Mouse (Mus musculus): Measurements from ENCODE around the gene Bsn. TPM values are rescaled to one million over a fixed set of nuclear protein-coding genes. Genes with fewer than 3 reads are reported as not detected.
"Not testable (repeated sequence)": the region's sequence is repeated elsewhere in the genome, so short reads cannot be mapped to it uniquely, and the experiment has no call there.

The Bsn gene
- total RNA-seq, 2 experiments from 2014 or later = 216 to 234 TPM

DNA sequence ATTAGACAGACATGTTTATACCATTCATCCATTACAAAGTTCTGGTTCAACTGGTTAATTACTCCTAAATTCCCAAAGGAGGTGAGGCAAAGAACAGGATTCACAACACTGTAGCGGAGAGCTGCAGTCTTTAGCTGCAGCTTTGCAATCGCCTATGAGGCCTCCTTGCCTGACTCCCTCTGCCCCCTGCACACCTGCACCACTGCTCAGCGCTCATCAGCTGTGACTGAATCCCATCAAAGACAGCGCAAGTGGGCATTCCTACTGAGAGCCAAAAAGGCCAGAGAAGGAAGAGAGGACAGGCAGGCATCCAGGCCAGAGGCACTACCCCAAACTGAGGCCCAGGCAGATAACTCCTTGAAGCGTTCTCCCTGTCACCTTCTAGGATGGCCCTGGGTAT is 42.6 kb downstream of the Bsn start:
- no peak for DNase-seq

DNA sequence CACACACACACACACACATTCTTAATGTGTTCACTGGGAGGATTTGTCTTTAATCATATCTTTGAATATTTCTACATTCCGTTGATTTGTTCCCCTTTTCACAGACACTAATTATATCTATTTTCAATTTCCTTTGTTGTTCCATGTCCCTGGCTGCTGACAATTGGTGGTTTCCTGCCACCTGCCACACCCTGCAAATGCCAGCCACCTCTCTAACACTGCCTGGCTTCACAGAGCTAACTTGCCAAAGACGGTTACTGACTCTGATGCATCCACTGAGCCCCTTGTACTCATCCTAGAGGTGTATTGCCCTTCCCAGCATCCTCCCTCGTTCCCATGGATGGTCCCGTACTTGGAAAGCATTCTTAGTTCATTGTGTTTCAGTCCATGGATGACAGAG is 43.7 kb downstream of the Bsn start:
- no peak for DNase-seq

DNA sequence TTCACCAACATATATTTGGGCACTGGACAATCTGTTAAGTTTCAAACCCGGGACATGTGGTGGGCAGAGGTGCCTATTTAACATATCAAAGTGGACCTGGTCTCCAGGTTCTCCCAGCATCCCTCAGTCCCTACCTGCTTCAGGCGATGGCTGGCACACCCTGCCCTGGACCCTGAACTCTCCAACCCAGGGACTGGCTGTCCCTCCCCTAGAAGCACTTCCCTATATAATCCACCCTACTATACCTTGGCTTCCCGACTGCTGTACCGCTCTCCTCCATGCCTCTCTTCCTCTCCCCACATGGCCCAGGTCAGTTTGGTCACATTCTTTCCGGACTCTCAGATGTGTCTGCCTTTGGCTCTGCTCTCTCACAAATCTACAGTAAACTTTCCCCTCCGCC is 44.4 kb downstream of the Bsn start:
- DNase-seq = no peak

DNA sequence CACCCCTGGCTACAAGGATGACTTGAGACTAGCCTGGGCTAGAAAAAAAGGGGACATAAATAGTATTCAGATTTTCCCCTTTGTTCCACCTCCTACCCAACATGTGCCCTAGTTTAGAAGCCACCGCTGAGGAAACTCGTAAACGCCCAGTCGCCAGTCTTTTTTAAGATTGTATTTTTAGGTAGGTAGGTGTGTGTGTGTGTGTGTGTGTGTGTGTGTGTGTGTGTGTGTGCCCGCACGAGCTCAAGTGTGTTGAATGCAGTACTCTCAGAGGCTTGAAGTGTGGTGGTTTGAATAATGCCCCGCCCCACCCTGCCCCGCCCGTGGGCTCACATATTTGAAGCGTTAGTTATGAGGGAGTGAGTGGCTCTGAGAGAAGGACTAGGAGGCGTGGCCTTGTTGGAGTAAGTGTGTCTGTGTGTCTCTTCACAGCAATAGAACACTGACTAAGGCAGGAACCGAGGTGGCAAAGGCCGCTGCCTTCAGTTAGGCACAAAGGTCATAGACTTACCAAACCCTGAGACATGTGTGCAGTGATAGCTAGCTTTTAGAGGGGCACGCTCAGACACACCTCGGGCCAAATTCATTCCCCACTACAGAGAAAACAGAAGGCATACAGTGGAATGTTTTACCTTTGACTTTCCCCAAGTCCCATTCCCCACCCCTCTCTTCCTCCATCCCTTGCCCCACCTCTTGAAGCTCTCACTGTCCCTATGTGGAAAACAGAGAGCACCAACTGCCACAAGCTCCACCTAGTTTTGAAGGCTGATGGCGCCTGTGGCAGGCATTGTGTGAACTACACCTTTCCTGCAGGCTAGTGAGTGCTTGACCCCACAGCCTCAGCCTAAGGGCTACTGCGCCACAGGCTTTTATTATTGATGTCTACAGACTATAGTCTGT is 45.6 kb downstream of the Bsn start:
- no peak for DNase-seq

DNA sequence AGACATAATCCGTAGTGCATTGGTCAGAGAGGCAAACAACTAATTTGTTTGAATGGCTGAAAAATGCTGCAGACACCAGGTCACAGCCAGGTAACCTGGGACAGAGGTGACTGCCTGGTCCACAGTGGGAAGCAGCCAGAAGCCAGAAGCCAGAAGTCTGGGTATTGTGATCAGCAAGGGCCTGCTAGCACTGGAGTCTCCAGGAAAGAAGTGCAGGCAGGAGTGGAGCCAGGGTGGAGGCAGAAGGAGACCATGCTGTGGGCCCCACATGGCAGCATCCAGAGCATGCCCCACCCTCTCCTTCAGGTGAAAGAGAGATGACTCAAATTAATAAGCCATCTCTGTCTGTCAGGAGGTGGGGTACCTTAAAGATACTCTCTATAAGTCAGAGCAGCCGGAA is 46.7 kb downstream of the Bsn start:
- no peak for DNase-seq

DNA sequence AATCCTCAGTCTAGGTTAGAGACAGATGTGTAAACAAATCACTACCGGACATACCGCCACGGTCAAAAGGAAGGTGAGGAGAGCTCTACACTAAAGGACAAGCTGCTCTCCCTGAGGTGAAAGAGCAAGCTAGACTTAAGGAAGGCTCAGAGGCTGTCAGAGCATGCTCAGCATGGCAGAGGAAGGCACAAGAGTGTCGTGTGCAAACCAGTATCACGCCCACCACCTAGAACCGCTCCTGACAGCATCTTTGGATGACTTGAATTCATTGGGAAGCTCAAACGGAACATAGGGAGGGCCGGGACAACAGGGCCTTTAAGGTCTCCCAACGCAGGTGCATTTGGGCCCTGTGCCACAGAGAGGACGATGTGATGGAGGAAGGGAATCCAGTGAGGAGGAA is 48.8 kb downstream of the Bsn start:
- DNase-seq = no peak

DNA sequence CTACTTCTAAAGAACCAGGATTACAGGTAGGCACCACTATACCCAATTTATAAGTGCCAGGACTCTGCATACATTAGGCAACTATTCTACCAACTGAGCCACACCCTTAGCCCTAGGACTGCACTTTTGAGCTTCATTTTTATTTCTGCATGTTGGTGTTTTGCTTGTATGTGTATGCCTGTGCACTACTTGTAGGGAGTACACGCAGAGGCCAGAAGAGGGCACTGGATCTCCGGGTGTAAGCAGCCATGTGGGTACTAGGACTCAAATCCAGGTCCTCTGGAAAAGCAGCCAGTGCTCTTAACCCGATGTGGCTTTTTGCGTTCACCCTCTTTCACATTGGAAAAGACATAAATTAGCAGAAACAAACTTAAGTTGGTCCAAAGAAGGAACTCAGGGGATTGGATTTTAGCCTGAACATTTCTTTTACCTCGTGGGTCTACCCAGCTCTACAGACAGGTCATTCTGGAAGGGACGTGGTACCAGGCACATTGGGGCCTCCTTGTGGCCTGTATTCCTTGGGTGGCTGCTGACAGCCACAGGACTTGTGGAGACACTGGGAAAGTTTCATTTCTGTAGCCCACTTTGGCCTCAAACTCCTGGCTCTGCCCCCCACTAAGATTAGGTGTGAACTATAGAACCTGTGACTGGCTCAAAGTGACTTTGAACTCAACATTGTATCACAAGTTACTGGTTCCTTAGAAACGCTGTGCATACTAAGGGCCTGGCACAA is 50.1 kb downstream of the Bsn start:
- no peak for DNase-seq

DNA sequence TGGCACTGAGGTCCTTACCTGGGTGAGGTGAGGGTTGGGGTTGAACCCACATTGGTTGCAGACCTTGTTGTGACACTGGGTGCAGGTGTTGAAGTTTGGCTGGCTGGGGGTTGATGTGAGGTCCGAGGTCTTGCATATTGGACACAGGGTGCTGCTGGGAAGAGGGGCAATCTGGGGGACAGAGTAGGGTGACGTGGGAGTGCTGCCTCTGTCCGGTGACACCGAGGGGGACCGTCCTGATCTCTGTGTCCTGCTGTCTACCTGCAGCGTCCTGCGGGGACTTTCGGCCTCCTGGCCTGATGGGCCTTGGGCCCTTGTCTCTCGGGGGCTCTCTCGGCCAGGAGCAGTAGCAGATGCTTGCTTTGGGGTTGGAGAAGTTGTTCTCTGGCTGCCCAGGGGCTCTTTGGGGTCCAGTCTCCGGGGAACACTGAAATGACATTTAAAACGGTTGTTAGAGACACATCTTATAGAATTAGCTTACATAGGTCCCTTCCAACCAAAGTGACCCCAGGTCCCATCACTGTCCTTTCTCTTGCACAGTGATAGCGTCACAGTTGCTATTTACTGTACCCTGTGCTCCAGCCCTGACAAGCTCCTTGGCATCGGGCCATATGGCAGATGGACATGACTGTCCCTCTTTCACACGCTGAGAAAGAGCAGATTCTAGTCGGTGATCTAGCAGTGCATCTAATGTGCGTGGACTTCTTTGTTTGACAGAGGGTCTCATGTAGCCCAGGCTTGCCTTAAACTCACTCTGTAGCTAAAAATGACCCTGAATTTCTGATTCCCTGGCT is 50.8 kb downstream of the Bsn start:
- DNase-seq = no peak

DNA sequence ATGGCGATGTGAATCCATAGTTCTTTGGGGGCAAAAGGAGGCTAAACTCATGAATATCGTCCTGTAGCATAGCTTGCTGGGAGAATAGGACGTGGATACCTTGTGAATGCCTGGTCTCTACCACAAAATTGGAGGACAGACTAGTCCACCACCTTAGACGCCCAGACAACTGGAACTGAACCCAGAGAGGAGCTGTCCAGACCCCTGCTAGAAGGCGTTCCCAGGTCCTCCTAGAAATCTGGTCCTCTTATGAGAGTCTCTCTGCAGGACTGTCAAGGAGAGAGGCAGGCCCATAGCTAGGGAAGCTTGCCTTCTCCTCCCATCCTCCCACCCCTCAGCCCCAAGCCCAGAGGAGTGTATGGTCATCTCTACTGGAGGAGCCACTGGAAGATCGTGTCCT is 52.1 kb downstream of the Bsn start:
- no peak for DNase-seq

DNA sequence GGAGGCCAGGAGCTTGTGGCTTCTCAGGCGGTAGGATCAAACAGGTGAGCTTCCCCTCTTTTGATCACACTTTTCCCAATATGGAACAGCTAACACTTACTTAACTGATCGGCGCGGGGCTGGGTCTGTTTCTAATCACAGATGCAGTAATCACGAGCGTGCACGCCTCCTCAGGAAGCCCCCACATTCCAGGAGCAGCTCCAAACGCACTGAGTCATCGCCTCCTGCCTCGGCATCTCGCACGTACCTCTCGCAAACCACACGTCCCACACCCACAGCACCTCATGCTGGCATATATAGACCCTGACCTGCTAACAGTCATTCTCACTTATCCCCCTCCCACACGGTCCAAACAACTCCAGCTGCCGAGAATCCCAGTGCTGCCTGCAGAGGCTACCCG is 52.7 kb downstream of the Bsn start:
- DNase-seq = peak; percentile 83 to 86

DNA sequence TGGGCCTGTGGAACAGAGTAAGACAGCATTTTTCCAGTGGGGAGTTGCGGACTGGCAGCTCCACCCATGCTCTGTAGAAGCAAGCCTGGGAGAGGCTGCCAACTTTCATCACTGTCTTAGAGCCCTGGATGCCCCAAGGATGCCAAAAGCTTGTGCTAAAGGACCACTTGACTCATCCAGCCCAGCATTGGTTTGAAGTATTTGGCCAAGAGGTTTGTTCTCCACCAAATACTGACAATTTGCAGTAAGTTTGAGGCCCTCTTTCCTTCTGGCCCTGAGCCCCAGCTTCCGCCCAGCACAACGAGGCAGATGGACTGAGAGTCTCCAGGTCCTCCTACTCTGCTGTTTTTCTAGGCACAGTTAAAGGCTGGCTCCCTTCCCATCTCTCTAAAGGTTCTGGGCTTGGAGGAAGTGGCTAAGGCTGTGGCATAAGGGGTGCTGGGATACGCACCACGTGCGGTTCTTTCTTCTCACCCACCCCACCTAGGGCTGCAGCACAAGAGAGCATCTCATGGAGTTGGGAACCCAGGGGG is 53.2 kb downstream of the Bsn start:
- DNase-seq = no peak

DNA sequence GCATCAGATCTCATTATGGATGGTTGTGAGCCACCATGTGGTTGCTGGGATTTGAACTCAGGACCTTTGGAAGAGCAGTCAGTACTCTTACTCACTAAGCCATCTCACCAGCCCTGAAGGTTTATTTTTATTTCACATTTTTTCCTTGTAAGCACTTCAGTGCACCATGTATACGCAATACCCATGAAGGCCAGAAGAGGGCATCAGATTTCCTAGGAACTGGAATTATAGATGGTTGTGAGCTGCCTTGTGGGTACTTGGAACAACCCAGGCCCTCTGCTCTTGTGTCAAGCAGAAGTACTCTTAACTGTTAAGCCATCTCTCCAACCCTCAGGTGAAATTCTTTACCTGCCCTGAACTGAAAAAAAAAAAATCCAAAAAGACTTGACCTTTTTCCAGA is 54.0 kb downstream of the Bsn start:
- no peak for DNase-seq

DNA sequence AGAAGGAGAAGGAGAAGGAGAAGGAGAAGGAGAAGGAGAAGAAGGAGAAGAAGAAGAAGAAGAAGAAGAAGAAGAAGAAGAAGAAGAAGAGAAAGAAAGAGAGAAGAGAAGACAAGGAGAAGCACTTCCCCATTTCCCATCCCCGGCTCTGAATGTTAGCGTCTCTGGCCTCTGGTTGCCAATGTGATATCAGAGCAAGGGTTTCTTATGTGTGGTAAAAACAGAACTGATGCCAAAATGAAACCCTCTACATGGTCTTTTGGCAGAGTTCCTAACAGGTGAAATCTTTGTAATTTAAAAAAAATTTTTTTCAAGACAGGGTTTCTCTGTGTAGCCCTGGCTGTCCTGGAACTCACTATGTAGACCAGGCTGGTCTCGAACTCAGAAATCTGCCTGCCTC is 54.5 kb downstream of the Bsn start:
- DNase-seq = not testable (repeated sequence)

DNA sequence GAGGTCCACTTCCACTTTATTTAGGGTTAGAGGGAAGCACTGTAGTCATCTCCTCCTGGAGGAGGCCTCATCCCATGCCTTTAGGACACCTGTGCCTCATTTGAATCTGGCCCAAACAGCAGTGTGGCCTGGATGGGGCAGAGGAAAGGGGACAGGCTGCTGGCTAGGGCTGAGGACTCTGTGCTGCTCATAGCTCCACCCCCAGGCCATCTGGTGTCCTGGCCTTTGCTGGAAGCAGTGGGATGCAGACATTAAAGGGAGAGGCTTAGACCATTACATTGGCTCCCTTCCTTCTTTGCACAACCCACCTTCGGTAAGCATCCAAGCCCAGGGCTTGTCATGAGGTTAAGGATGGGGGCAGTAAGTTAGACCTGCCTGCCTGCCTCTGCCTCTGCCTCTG is 56.7 kb downstream of the Bsn start:
- no peak for DNase-seq

DNA sequence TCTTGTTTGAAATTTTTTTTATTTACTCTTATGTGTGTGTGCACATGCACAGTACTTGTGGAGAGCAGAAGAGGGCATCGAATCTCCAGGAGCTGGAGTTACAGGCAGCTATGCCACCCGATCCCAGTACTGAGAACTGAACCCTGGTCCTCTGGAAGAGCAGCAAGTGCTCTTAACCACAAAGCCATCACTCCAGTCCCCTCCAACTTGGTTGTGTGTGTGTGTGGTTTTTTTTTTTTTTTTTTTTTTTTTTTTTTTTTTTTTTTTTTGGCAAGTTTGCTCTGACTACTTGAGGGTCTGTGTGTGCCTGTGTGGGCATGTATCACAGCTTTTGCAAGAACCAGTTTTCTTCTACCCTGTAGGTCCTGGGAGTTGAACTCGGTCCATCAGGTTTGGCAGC is 57.8 kb downstream of the Bsn start:
- no peak for DNase-seq

DNA sequence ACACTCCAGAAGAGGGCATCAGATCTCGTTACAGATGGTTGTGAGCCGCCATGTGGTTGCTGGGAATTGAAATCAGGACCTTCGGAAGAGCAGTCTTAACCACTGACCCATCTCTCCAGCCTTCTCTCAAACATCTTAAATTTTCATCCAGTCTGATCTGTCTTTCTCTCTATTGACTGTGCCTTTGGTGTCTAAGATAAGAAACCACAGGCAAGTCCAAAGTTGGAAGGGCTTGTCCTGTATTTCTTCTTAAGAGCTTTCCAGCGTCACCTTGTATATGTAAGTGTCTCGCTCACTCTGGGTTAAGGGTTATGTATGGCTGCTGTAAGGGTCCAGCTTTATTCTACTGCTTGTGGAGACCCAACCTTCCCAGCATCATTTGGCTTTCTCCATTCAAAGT is 58.7 kb downstream of the Bsn start:
- DNase-seq = no peak

DNA sequence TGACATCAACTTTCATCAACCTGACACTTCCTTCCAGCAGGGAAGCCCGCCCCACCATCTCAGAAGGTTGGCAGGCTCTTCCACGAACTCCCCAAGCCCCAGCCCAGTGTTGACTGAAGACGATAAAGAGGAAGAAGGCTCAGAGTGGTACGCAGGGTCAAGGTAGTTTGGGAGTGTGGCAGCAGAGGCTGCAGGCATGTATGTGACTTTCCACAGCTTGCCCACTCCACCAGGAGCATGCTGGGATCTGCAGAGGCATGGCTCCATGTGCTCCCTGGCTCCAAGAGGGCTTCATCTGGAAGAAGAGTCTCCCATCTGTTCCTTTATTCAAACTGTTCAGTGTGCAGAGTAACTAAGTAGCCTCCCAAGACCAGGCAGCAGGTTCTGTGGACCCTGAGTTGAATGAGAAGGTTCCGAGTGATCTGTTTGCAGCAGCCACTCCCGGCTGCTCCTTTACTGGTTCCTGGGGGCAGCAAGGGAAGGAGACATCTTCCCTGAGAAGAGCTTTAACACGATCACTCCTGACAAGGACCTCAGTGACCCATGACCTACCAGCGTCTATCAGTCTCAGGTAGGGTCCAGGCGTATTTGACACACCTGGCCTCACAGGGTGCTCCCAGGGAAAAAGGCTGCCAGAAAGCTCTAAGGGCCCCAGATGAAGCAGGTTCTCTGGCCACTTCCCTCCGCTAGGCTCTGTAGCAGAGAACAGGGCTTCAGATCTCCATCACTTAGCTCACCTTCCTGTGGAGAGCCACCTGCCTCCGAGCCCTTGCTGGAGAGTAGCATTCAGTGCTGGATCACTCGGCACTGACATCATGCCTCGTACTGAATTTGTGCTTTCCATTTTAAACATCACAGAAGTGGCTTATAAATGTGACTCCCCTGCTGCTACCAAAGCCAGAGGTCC is 60.9 kb downstream of the Bsn start:
- DNase-seq = no peak

DNA sequence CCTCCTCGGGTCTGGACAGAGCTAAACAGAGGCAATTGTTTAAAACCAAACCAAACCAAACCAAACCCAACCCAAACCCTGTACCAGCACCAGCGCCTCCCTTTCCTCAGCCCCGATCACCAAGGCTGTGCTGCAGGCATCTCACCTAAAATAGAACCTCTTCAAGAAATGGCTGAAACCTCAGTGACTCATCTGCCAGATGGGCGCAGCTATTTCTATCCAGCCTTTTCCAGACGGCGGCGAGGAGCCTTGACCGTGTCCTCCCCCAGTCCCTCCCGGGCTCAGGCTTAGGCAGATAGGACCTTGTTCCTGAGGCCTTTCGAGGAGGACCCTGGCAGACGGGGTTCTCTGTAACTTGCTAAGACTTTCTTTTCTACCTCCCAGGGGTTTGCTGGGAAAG is 61.9 kb downstream of the Bsn start:
- DNase-seq = no peak

DNA sequence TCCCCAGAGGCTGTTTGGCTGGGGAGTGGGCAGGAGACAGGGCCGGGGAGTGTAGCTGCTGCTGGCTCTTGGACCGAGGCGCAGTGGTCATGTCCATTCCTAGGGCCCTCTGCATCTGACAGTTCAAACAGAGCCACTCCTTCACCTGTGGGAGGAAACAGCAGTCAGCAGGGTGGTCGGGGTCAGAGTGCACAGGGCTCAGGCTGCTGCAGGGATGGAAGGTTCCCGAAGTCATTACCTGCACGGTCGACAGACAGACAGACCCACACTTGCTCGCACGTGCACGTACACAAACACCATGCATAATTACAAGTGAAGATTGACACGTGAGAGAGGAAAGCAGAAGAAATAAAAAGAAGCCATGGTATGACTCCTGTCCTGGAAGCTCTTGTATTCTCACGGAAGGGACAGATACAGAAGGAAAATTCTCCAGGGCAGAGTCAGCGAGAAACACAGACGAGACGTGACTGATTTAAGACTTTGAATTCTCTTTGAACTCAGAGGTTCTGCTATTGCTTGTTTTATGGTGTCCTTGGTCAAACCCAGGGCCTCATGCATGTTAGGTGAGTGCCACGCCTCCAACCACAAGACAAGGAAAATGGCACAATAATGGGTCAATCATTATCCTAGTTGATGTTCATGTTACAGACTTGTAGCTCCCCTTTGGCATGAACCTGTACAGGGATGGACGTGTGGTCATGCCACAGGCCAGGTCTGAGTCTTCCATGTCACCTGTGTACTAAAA is 63.6 kb downstream of the Bsn start:
- no peak for DNase-seq

DNA sequence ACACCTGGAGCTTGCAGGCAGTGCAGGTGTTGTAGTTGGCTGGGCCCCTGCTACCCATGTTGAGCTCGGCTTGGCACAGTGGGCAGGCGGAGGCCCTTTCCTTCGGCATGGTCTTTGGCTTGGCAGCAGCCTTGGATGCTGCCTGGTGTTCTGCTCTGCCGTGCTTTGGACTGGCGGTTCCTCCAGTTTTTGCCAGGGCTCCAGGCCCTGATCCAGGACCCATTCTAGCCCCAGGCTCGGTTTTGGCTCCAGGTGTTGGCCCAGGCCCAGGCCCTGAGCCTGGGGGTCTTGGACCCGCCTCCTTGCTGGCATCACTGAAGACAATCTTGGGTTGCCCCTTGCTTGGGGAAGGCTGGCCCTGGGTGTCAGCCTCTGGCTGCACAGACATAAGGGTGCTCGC is 64.5 kb downstream of the Bsn start:
- no peak for DNase-seq

DNA sequence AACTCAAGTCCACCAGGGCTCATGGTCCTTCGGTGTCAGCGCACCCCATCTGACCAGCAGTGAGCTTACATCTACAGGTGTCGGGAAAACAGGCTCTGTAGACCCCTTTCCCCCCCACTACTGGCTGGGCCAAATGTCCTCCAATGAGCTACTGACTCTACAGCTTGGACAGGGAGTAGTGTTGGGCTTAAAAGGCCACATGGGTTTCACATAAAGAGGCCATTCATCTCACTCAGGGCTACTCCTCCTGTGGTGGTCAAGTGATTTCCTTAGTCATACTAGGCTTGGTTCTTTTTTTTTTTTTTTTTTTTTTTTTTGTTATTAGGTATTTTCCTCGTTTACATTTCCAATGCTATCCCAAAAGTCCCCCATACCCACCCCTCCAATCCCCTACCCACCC is 66.3 kb downstream of the Bsn start:
- no peak for DNase-seq

Data from layer of hippocampus, postnatal 36 days (tissue).